Mouse (Mus musculus): ENCODE data around the gene Knl1. TPM values are rescaled to one million over a fixed set of nuclear protein-coding genes. Genes with fewer than 3 reads are reported as not detected.
"Not testable (repeated sequence)": the region's sequence is repeated elsewhere in the genome, so short reads cannot be mapped to it uniquely, and the experiment has no call there.

Knl1 gene
- polyA plus RNA-seq (2015; fragmentation: Nextera tagmentation; extraction: Ambion mirVana): 39.7 and 40.5 TPM in 2 replicates

DNA sequence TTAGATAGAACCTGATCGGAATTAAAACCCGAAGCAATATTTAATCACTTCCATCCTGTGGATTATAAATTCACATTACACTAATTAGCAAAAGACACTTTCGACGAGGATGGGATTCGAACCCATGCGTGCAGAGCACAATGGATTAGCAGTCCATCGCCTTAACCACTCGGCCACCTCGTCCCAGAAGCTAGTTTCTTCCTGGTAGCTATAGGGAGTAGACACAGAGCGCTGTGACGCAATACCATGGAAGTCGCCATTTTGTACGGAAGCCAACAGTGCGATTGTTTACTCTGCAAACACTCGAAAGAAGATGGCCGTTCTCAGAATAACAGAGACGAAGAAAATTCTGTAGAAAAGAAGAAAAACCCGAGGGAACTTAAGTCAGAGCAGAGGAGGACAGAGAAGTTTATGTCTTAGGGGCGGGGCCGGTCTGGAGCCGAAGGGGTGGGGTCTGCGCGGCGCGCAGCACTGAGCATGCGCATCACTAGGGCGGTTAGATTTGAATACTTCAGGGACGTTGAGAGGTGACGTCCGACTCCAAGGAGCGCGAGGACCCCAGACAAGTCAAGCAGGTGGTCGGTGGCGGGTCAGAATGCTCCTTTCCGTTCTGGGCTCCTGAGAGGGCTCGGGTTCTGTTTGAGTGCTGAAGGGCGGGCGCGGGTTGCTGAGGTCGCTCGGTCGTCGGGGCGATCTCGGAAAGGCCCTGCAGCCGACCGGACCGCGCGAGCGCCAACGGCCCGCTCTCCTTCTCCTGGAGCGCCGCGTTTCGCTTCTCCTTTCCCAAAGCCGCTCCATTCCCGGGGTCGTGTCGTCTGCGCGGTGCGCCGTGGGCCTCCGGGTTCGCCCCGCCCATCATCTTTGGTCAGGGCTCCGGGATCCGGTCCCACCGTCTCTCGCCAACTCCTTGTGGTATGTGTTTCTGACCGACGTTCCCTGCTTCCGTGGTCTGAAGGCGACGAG, at the start of gene Knl1:
Gene Knl1 (plus strand): TSS at position 471 of the 963 bp plus-strand sequence.
- peak within 1 kb of the TSS; percentile 63 for H3K9ac ChIP-seq
- no peaks in the 10 kb centered on the region for H3K36me3 ChIP-seq
- peak within 1 kb of the TSS; percentile 54 for H3K4me2 ChIP-seq (replicated peaks)
- peak within 1 kb of the TSS; percentile 94 for H3K27ac ChIP-seq (replicated peaks)
- H3K9me3 ChIP-seq (replicated peaks): no peaks in the 10 kb centered on the region
- ATAC-seq (ENCODE audit: insufficient number of reproducible peaks, low FRiP score, low TSS enrichment, low read depth): peak; percentile 94
- H3K27me3 ChIP-seq: no peaks in the 10 kb centered on the region
- peak within 1 kb of the TSS; percentile 86 for H3K4me3 ChIP-seq (replicated peaks)
- under 1% methylated on average over 77 of the region's 77 CpGs for whole genome bisulfite sequencing
- H3K4me1 ChIP-seq: no peaks in the 10 kb centered on the region

DNA sequence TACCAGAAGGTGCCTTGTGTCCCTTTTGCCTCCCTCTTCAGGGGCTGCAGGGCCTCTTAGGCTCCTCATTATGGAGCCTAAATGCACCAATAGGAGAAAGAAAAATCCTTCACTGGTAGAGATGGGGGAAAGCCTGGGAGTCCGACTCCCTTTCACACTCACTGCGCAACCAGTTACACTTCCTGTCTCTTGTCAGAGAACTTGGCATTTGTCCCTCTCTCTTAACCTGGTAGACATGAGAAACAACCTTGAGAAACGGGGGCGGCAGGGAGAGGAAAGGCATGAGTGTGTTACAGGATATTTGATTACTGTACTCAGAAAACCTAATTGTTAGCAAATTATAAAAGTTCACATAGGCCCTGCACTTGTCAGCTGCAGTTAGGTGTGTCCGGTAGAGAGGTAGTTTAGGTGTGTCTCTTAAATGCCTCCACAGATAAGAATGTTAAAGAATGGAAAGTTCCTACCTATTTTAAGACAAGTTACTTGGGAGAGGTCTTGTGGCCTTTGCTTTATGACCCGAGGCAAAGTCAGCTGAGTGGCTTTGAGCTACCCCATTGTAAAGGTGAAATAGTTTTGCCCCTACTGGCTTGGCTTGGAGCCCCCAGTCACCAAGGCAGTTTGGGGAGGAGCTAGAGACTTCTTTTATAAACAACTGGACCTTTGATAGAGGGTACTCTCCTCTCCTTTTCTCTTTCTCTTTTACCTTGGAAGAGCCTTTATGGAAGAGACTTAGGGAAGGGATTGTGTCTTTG, 48.6 kb upstream of the Knl1 start:
- Histone ChIP-seq H3K9ac (no peak overlapping the region), H3K4me2 (replicated peaks) (no peak overlapping the region), H3K4me3 (replicated peaks) (no peak overlapping the region), H3K4me1 (0 out of 2 replicates have a peak, but pooled peaks cover 5% of the 10 kb centered on the region), H3K36me3 (no peaks in the 10 kb centered on the region), H3K27ac (replicated peaks) (no peak overlapping the region), H3K27me3 (0 out of 2 replicates have a peak, but pooled peaks cover 9% of the 10 kb centered on the region), H3K9me3 (replicated peaks) (no peaks in the 10 kb centered on the region)
- 67% methylated on average over 6 of the region's 6 CpGs for WGBS
- ATAC-seq (ENCODE audit: insufficient number of reproducible peaks, low FRiP score, low TSS enrichment, low read depth): no peak

DNA sequence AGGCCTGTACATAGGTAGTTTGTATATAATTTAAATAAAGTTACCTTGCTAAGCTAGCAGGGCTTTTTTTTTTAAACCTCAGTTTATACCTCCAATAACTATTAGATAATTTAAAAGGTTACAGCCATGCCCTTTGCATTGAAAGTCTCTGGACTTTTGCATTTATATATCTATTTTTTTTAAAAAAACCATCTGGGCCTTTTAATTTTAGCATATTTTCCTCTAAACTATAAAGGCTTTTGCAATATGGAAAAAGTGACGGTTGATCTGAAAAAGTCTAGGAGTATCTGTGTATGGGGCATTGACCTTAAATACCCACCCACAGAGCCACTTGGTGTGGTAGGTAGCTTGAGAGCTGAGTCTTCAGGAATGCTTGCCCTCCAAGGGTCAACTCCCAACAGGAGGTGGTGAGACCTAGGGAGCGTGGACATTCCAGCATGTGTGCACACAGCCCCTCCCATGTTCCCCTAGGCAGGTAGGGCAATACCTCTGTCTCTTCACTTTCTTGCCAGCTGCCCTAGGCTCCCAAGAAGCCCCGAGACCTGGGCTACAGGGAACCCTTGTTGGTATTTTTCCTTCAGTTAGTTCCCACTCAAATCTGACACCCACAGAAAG, 47.8 kb upstream of the Knl1 start:
- Histone ChIP-seq H3K4me3 (replicated peaks) (no peak overlapping the region), H3K9ac (no peak overlapping the region), H3K27me3 (0 out of 2 replicates have a peak, but pooled peaks cover 9% of the 10 kb centered on the region), H3K4me1 (0 out of 2 replicates have a peak, but pooled peaks cover 5% of the 10 kb centered on the region), H3K4me2 (replicated peaks) (no peak overlapping the region), H3K36me3 (no peaks in the 10 kb centered on the region), H3K9me3 (replicated peaks) (no peaks in the 10 kb centered on the region), H3K27ac (replicated peaks) (no peak overlapping the region)
- no peak for ATAC-seq (ENCODE audit: insufficient number of reproducible peaks, low FRiP score, low TSS enrichment, low read depth)
- 58% methylated on average over 3 of the region's 3 CpGs for WGBS

DNA sequence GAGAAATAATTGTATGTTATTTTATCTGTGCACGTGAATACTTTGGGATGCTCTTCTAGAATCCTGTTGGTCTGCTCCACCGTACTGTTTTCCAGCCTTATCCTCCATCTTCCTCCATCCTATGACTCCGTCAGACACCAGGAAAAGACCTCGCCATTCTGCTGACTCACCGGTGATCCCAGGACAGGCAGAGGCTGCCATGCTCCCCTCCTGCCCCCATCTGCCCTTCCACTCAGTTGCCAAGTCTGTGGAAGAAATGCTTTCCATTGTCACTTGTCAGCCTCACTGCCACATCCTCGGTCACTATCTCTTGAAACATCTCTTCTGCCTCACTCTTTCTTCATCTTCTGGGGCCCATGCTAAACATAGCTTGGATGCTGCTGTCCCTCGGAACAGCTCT, 40.0 kb upstream of the Knl1 start:
- 82% methylated on average over 7 of the region's 7 CpGs for WGBS
- Histone ChIP-seq H3K27me3 (no peaks in the 10 kb centered on the region), H3K9me3 (replicated peaks) (no peaks in the 10 kb centered on the region), H3K9ac (no peak overlapping the region), H3K4me1 (no peaks in the 10 kb centered on the region), H3K36me3 (no peaks in the 10 kb centered on the region), H3K4me3 (replicated peaks) (no peak overlapping the region), H3K27ac (replicated peaks) (no peak overlapping the region), H3K4me2 (replicated peaks) (no peak overlapping the region)
- no peak for ATAC-seq (ENCODE audit: insufficient number of reproducible peaks, low FRiP score, low TSS enrichment, low read depth)

DNA sequence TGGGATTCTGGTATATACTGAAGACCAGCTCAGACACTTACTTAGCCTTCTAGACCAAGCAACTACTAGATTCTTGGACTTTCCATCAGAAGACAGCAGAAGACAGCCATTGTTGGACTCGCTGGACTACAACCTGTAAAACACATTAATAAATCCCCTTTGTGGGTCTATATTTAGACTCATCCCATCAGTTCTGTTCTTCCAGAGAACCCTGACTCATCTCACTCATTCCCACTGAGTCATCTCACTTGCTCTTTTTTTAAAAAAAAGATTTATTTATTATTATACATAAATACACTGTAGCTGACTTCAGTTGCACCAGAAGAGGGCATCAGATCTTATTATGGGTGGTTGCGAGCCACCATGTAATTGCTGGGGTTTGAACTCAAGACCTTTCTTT, 37.5 kb upstream of the Knl1 start:
- Histone ChIP-seq H3K9me3 (replicated peaks) (no peaks in the 10 kb centered on the region), H3K4me1 (no peaks in the 10 kb centered on the region), H3K4me3 (replicated peaks) (no peak overlapping the region), H3K4me2 (replicated peaks) (no peak overlapping the region), H3K9ac (no peak overlapping the region), H3K36me3 (no peaks in the 10 kb centered on the region), H3K27me3 (no peaks in the 10 kb centered on the region), H3K27ac (replicated peaks) (no peak overlapping the region)
- 92% methylated on average over 2 of the region's 2 CpGs for WGBS
- no peak for ATAC-seq (ENCODE audit: insufficient number of reproducible peaks, low FRiP score, low TSS enrichment, low read depth)

DNA sequence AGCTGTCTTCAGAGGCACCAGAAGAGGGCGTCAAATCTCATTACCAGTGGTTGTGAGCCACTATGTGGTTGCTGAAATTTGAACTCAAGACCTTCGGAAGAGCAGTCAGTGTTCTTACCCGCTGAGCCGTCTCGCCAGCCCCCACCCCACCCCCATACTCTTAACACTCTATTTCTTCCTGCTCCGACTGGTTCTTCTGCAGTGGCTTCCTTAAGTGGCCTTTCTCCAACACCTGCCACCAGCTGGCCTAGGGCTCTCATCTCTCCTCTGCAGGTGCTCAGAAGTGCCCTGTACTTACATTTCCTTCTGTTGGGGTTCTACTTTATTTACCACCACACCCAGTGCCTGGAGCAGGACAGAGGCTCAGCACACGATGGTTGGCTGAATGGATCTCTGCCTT, 31.9 kb upstream of the Knl1 start:
- peaks cover 23% of the 10 kb centered on the region for H3K36me3 ChIP-seq
- no peaks in the 10 kb centered on the region for H3K27me3 ChIP-seq
- no peak overlapping the region for H3K4me3 ChIP-seq (replicated peaks)
- 65% methylated on average over 7 of the region's 7 CpGs for WGBS
- H3K4me1 ChIP-seq: peaks cover 7% of the 10 kb centered on the region; the same call in 1 of the 2 replicates
- ATAC-seq (ENCODE audit: insufficient number of reproducible peaks, low FRiP score, low TSS enrichment, low read depth): no peak
- no peak overlapping the region for H3K4me2 ChIP-seq (replicated peaks)
- H3K27ac ChIP-seq (replicated peaks): no peak overlapping the region
- H3K9me3 ChIP-seq (replicated peaks): no peaks in the 10 kb centered on the region
- H3K9ac ChIP-seq: no peak overlapping the region

DNA sequence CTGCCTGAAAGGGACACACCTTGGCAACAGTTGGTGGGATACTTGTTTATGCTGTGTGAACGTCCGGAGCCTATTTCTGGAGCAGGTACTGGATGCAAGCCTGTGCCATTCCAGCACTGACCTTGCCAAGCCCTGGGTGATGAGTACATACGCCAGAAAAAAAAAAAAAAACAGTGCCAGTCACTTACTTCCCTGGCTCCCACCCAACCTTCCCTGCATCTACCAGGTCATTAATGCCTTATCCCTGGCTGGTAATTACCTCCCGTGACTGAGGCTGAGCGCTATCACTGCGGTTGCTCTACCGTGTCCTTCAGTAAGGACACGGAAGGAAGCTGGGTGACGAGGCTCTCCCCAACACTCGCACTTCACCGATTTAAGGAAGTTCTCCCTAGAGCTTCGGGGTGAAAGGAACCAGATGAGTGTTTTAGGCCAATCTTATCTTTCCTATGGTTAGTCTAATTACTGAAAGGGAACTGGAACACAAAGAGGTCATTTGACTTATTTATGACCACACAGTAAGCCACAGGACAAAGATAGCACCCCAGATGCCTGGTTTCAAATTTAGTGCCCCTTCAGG, 31.2 kb upstream of the Knl1 start:
- no peak overlapping the region for H3K27ac ChIP-seq (replicated peaks)
- H3K36me3 ChIP-seq: peaks cover 27% of the 10 kb centered on the region
- WGBS: 70% methylated on average over 12 of the region's 12 CpGs
- ATAC-seq (ENCODE audit: insufficient number of reproducible peaks, low FRiP score, low TSS enrichment, low read depth): no peak
- H3K4me3 ChIP-seq (replicated peaks): no peak overlapping the region
- no peak overlapping the region for H3K4me2 ChIP-seq (replicated peaks)
- H3K9ac ChIP-seq: no peak overlapping the region
- peaks cover 7% of the 10 kb centered on the region; the same call in 1 of the 2 replicates for H3K4me1 ChIP-seq
- H3K27me3 ChIP-seq: no peaks in the 10 kb centered on the region
- H3K9me3 ChIP-seq (replicated peaks): no peaks in the 10 kb centered on the region

DNA sequence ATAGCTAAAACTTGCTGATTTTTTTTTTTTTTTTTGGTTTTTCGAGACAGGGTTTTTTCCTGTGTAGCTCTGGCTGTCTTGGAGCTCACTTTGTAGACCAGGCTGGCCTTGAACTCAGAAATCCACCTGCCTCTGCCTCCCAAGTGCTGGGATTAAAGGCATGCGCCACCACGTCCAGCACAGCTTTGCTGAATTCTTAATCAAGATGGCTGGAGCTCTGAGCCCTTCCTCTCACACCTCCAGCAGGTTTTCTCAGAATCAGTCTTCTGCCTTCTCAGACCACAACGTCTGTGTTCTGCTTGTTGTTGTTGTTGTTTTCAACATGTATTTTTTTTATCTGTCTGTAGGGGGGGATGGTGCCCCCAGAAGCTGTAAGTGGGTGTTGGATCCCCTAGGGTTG, 30.6 kb upstream of the Knl1 start:
- H3K9ac ChIP-seq; H3K4me2 ChIP-seq (replicated peaks); H3K9me3 ChIP-seq (replicated peaks); H3K27ac ChIP-seq (replicated peaks); H3K4me1 ChIP-seq; ATAC-seq (ENCODE audit: insufficient number of reproducible peaks, low FRiP score, low TSS enrichment, low read depth); H3K4me3 ChIP-seq (replicated peaks); H3K27me3 ChIP-seq: not testable (repeated sequence)
- WGBS: 76% methylated on average over 4 of the region's 4 CpGs
- H3K36me3 ChIP-seq: peaks cover 32% of the 10 kb centered on the region

DNA sequence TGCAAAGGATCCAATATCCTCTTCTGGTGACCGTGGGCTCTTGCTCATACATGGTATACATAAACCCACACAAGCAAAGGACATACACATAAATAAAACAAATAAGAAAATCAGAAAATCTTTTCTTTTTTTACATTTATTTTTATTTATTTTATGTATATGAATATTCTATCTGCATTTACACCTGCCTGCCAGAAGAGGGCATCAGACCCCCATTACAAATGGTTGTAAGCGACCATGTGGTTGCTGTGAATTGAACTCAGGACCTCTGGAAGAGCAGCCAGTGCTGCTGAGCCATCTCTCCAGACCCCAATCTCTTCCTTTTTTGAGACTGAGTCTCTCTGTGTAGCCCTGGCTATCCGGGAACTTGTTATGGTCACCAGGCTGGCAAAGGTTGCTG, 29.3 kb upstream of the Knl1 start:
- Histone ChIP-seq H3K9ac (no peak overlapping the region), H3K4me2 (replicated peaks) (no peak overlapping the region), H3K4me3 (replicated peaks) (no peak overlapping the region), H3K9me3 (replicated peaks) (0 out of 2 replicates have a peak, but pooled peaks cover 2% of the 10 kb centered on the region), H3K27me3 (no peaks in the 10 kb centered on the region), H3K4me1 (peaks cover 7% of the 10 kb centered on the region; the same call in 1 of the 2 replicates), H3K36me3 (peaks cover 46% of the 10 kb centered on the region), H3K27ac (replicated peaks) (no peak overlapping the region)
- 92% methylated on average over 3 of the region's 3 CpGs for WGBS
- no peak for ATAC-seq (ENCODE audit: insufficient number of reproducible peaks, low FRiP score, low TSS enrichment, low read depth)

DNA sequence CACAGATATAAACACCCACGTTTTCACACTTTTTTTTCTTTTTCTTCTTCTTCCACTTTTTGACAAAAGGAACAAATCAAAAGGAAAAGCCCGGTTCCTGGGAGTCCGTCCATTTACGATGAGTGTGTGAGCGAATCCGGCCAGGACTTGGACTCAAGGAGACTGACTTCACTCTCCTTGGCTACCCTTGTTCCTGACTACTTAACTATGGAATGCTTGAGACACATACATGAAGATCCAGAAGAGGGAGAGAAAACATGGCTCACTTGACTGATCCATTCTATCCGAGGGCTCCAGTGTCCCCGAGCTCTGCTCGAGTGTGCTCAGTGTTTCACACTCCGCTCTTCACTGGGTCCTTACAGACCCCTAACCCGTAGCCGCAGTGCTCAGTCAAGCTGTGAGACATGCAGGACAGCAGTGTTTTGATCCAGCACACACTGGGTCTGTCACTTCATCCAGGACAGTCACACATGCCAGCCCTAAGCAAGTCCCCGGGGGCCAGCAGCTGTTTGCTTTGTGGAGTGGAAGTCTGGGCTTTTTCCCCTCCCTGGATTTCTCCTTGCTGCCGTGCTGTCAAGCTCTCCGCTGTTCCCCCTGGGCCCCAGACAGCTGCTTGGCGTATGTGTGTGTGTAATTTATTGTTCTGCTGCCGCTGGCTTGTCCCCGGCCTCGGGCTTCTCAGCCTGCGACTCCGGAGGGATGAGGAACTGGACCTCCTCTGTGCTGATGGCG, 28.4 kb upstream of the Knl1 start:
- peak overlapping the region; percentile 76 for H3K27ac ChIP-seq (replicated peaks)
- H3K36me3 ChIP-seq: peaks cover 50% of the 10 kb centered on the region
- peak overlapping the region; percentile 27 for H3K4me2 ChIP-seq (replicated peaks)
- H3K9ac ChIP-seq: no peak overlapping the region
- ATAC-seq (ENCODE audit: insufficient number of reproducible peaks, low FRiP score, low TSS enrichment, low read depth): peak; percentile 75
- 0 out of 2 replicates have a peak, but pooled peaks cover 2% of the 10 kb centered on the region for H3K9me3 ChIP-seq (replicated peaks)
- no peak overlapping the region for H3K4me3 ChIP-seq (replicated peaks)
- peaks cover 7% of the 10 kb centered on the region; the same call in 1 of the 2 replicates for H3K4me1 ChIP-seq
- WGBS: 48% methylated on average over 22 of the region's 22 CpGs
- H3K27me3 ChIP-seq: no peaks in the 10 kb centered on the region
